Mouse (Mus musculus) liver, adult 2 months (tissue): ENCODE measurements at regions not wholly inside any gene's neighbourhood (a gene's known extent, or its start where the extent isn't known, plus 50 kb on each side); places are given as distances from the start of the nearest gene placed in this dataset.

ENCODE experiments used
- DNase-seq: peaks from one replicate; pipeline ENCODE4 v3.0.0-alpha.2; 2011; ENCODE audit warnings: low read depth, low spot score; ENCODE audit errors: extremely low read depth
- H3K27ac ChIP-seq: fragments of 200-500 bp; replicated peaks from 2 replicates; pipeline ENCODE4 v1.5.1; 2012; ENCODE audit warnings: low read depth, mild to moderate bottlenecking, control low read depth, inconsistent platforms, low read length; ENCODE audit not compliant: insufficient read depth
- H3K27me3 ChIP-seq: fragments of 200-500 bp; 2 replicates; pipeline ENCODE4 v1.6.1; 2012; ENCODE audit warnings: mild to moderate bottlenecking, moderate library complexity, low read length, inconsistent platforms; ENCODE audit not compliant: control insufficient read depth, insufficient read depth
- H3K36me3 ChIP-seq: fragments of 200-500 bp; 2 replicates; pipeline ENCODE4 v1.6.1; 2012; ENCODE audit warnings: low read length, inconsistent platforms; ENCODE audit not compliant: control insufficient read depth, insufficient read depth
- H3K4me1 ChIP-seq: fragments of 200-500 bp; 2 replicates; pipeline ENCODE4 v1.6.1; 2011; ENCODE audit warnings: low read length; ENCODE audit not compliant: control insufficient read depth, insufficient read depth
- H3K4me3 ChIP-seq: fragments of 200-500 bp; 2 replicates; pipeline ENCODE4 v1.5.1; 2011; ENCODE audit warnings: low read depth, mild to moderate bottlenecking, control low read depth, low read length, moderate library complexity; ENCODE audit not compliant: insufficient read depth
- H3K79me2 ChIP-seq: fragments of 200-500 bp; 2 replicates; pipeline ENCODE4 v1.6.1; 2012; ENCODE audit warnings: inconsistent platforms, mild to moderate bottlenecking, low read length, moderate library complexity; ENCODE audit not compliant: control insufficient read depth, insufficient read depth
- H3K9ac ChIP-seq: fragments of 200-500 bp; 2 replicates; pipeline ENCODE4 v1.6.1; 2012; ENCODE audit warnings: low read depth, mild to moderate bottlenecking, control low read depth, inconsistent platforms, low read length
- CTCF ChIP-seq: fragments of 200-500 bp; IDR thresholded peaks from 2 replicates; pipeline ENCODE4 v1.5.1; 2011; ENCODE audit warnings: low read depth, low read length, control low read depth
- POLR2A ChIP-seq: fragments of 200-500 bp; IDR thresholded peaks from 2 replicates; pipeline ENCODE4 v1.6.1; 2011; ENCODE audit warnings: low read length, control low read depth; ENCODE audit not compliant: insufficient read depth; ENCODE audit errors: extremely low read depth
- WGBS: fragments of 180-500 bp; shearing (Covaris S2); methylation state at CpG from one replicate; pipeline ENCODE4 v1.1.7; 2018; 5-methylcytosine and 5-hydroxymethylcytosine counted together

DNA sequence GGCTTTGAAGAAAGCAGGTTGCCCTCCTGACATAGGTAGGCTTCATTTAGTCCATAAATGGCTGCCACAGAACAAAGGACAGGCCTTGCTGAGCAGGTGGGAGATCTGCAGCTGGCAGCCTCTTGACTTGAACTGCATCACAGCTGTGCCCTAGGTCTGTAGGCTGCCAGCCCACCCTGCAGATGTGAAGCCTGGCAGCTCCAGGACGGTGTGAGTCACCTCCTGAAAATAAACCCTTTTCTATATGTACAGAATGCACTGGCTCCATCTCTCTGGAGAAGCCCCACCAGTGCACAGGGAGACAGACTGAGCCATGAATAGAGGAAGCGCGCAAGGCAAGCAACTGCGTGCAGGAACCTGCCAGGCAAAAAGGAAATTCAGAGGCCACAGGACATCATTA lies 78.7 kb upstream of the Syt13 start:
- H3K36me3 ChIP-seq = no peaks in the 10 kb centered on the region
- TF ChIP-seq POLR2A = no peak
- TF ChIP-seq CTCF = no peak
- WGBS = 87% methylated on average over 4 of the region's 4 CpGs
- no peaks in the 10 kb centered on the region for H3K79me2 ChIP-seq
- H3K4me3 ChIP-seq = no peak overlapping the region
- no peak overlapping the region for H3K9ac ChIP-seq
- no peaks in the 10 kb centered on the region for H3K27me3 ChIP-seq
- H3K4me1 ChIP-seq = no peaks in the 10 kb centered on the region
- no peak for DNase-seq
- no peak overlapping the region for H3K27ac ChIP-seq

DNA sequence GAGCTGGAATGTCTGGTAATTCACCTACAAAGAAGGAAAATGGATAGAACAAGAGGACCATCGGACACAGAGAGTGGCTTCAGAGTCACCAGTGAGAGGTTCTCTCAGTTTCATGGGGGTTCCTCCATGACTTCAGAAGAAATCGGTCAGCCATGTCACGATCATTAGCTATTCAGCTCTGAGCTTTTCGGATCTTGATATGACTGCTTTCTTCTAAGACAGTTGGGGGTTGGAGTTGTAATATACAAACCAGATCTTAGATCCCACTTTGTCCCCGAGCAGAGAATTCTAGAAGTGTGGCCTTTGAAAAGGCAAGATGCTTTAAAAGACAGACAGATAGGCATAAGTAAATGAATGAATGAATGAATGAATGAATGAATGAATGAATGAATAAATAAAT lies 76.9 kb upstream of the Syt13 start:
- H3K79me2 ChIP-seq = no peaks in the 10 kb centered on the region
- no peak for DNase-seq
- 94% methylated on average over 5 of the region's 5 CpGs for WGBS
- H3K4me1 ChIP-seq = no peaks in the 10 kb centered on the region
- H3K27me3 ChIP-seq = 0 out of 2 replicates have a peak, but pooled peaks cover 2% of the 10 kb centered on the region
- no peak overlapping the region for H3K27ac ChIP-seq
- TF ChIP-seq CTCF (no peak), POLR2A (no peak)
- H3K36me3 ChIP-seq = no peaks in the 10 kb centered on the region
- H3K9ac ChIP-seq = no peak overlapping the region
- no peak overlapping the region for H3K4me3 ChIP-seq

DNA sequence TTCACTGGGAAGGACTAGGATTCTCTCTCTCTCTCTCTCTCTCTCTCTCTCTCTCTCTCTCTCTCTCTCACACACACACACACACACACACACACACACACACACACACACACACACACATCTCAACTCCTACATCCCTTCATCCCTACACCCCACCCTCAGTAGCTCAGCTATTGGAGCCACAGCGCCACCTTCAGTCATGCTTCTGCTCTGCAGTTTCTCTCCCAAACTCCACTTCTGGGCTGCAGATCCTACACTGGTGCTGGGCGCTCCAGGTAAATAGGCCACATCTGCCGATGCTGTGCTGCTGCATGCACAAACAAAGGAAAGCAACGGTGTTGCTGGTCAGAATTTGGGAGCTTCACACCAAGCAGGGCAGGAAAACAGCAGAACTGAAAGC lies 74.9 kb upstream of the Syt13 start:
- Histone ChIP-seq H3K27ac (no peak overlapping the region), H3K4me1 (no peaks in the 10 kb centered on the region), H3K4me3 (no peak overlapping the region), H3K79me2 (no peaks in the 10 kb centered on the region), H3K9ac (no peak overlapping the region), H3K27me3 (0 out of 2 replicates have a peak, but pooled peaks cover 2% of the 10 kb centered on the region), H3K36me3 (no peaks in the 10 kb centered on the region)
- WGBS = 22% methylated on average over 4 of the region's 4 CpGs
- no peak for TF ChIP-seq POLR2A
- TF ChIP-seq CTCF = peak; percentile 62
- no peak for DNase-seq

- H3K27ac ChIP-seq = no peak overlapping the region
- TF ChIP-seq POLR2A (no peak), CTCF (no peak)
- WGBS = 12% methylated on average over 3 of the region's 3 CpGs
- no peaks in the 10 kb centered on the region for H3K36me3 ChIP-seq
- no peak overlapping the region for H3K9ac ChIP-seq
- no peak for DNase-seq
- H3K79me2 ChIP-seq = no peaks in the 10 kb centered on the region
- H3K4me3 ChIP-seq = no peak overlapping the region
- H3K27me3 ChIP-seq = 0 out of 2 replicates have a peak, but pooled peaks cover 2% of the 10 kb centered on the region
- no peaks in the 10 kb centered on the region for H3K4me1 ChIP-seq
Observed at GRCm38 (mm10) chr2:92841626-92842025, 73.3 kb upstream of the Syt13 start.

- Histone ChIP-seq H3K79me2 (no peaks in the 10 kb centered on the region), H3K27me3 (0 out of 2 replicates have a peak, but pooled peaks cover 2% of the 10 kb centered on the region), H3K36me3 (no peaks in the 10 kb centered on the region), H3K27ac (peak overlapping the region; percentile 33; the same call in 1 of the 2 replicates), H3K9ac (no peak overlapping the region), H3K4me1 (no peaks in the 10 kb centered on the region), H3K4me3 (no peak overlapping the region)
- TF ChIP-seq CTCF (no peak), POLR2A (no peak)
- DNase-seq = peak; percentile 4
- 51% methylated on average over 14 of the region's 14 CpGs for WGBS
Observed at GRCm38 (mm10) chr2:92845061-92845769, 69.7 kb upstream of the Syt13 start.

DNA sequence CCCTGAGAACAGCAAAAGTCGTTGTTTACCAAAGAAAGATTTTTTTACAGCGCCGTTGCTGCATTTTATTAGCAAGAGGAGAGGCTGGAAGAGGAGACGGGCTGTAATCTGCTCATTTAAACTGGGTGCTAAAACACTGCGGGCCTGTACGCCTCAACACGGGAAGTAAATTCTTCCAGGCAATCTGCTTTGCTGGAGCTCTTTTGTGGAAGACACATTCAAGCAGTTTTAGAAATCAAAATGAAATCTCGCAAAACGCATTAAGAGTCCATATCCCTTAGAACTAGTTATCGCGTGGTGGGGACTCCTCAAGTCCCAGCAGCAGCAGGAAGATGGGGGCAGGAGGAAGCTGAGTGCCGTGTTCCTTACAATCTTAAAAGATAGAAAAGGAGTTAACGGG lies 65.9 kb upstream of the Syt13 start:
- Histone ChIP-seq H3K79me2 (no peaks in the 10 kb centered on the region), H3K9ac (no peak overlapping the region), H3K36me3 (no peaks in the 10 kb centered on the region), H3K4me1 (no peaks in the 10 kb centered on the region), H3K4me3 (no peak overlapping the region), H3K27ac (no peak overlapping the region), H3K27me3 (no peaks in the 10 kb centered on the region)
- DNase-seq = no peak
- no peak for TF ChIP-seq CTCF
- no peak for TF ChIP-seq POLR2A
- 80% methylated on average over 13 of the region's 13 CpGs for WGBS
